Mouse (Mus musculus): Measurements from ENCODE around the gene Pbx1.

DNA sequence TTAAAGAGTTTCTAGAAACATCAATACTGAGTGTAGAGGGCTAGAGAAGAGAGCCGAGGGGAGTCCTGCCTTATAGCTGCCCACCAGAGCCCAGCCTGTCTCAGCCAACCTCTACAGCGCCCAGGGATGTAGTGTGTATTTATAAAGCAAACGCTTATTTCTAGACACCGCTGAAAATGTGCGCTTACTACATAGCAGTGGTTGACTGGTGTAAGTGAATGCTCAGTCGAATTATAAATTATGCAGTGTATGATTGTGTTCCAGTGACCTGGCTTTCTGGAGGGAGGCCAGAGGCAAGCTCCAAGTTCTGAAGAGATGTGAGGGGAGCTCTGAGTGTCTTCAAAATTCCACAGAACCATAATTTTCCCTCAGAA lies 352.7 kb downstream of the Pbx1 start:
- no peak for TF ChIP-seq POLR2A (IDR thresholded peaks at IDR 0.05; ENCODE audit: extremely low read depth, insufficient read depth, low read length)
- TF ChIP-seq CTCF (IDR thresholded peaks at IDR 0.05; ENCODE audit: low read depth, low read length) = no peak
